Comparison of ENCODE assay signal across 8 mouse cellular contexts in genomic region chr13:90885856-90886532, GRCm38 (mm10). TPM values are rescaled to one million over a fixed set of nuclear protein-coding genes. Genes with fewer than 3 reads are reported as not detected.
DNase-seq lines count a peak whose midpoint lies in the region; ATAC-seq lines count a peak whose summit lies in the region.

No protein-coding gene starts in this region.

- no peaks in the 10 kb centered on the region; the same call in 1 of the 2 replicates for H3K9me3 ChIP-seq in limb, embryonic 11.5 days (ENCODE audit: control insufficient read depth, low read length)
- H3K9me3 ChIP-seq in midbrain, embryonic 11.5 days (ENCODE audit: control insufficient read depth, low read length) = no peaks in the 10 kb centered on the region

- peak; percentile 28; the same call in 1 of the 2 replicates for ATAC-seq in limb, embryonic 11.5 days (ENCODE audit: insufficient number of reproducible peaks, low FRiP score, low TSS enrichment, low read depth)
- ATAC-seq in midbrain, embryonic 11.5 days (ENCODE audit: low FRiP score) = peak; percentile 47

- H3K27me3 ChIP-seq in limb, embryonic 11.5 days (ENCODE audit: control insufficient read depth, insufficient read depth, low read length) = no peaks in the 10 kb centered on the region
- H3K27me3 ChIP-seq in midbrain, embryonic 11.5 days (ENCODE audit: control insufficient read depth, insufficient read depth, low read length) = no peaks in the 10 kb centered on the region

- WGBS in limb, embryonic 11.5 days = 44% methylated on average over 13 of the region's 13 CpGs
- WGBS in midbrain, embryonic 11.5 days = 57% methylated on average over 13 of the region's 13 CpGs

- H3K4me2 ChIP-seq in limb, embryonic 11.5 days (ENCODE audit: low read depth, severe bottlenecking) = peak overlapping the region; percentile 52
- peak overlapping the region; percentile 52 for H3K4me2 ChIP-seq in midbrain, embryonic 11.5 days

- H3K4me1 ChIP-seq in limb, embryonic 11.5 days (ENCODE audit: control insufficient read depth, insufficient read depth, low read length) = peaks cover 3% of the 10 kb centered on the region; the same call in 1 of the 2 replicates
- no peaks in the 10 kb centered on the region for H3K4me1 ChIP-seq in midbrain, embryonic 11.5 days (ENCODE audit: control insufficient read depth, insufficient read depth, low read length)

- no peak overlapping the region for H3K9ac ChIP-seq in limb, embryonic 11.5 days (ENCODE audit: low read length)
- no peak overlapping the region for H3K9ac ChIP-seq in midbrain, embryonic 11.5 days (ENCODE audit: low read length)

- peak; percentile 11 for DNase-seq in thymus, postnatal 14 days
- DNase-seq in thymus, postnatal 10 days (ENCODE audit: low spot score in 2 of 2) = no peak
- peak; percentile 45 to 71 for DNase-seq in heart, adult 9 months (ENCODE audit: low spot score in 2 of 2)
- no peak for DNase-seq in limb, embryonic 11.5 days (ENCODE audit: low spot score)
- no peak for DNase-seq in midbrain, embryonic 11.5 days (ENCODE audit: low spot score, missing footprints)
- no peak for DNase-seq in adrenal gland, postnatal 4 days (ENCODE audit: low spot score in 2 of 2)
- no peak for DNase-seq in layer of hippocampus, postnatal 36 days
- no peak for DNase-seq in gastrocnemius, postnatal 25 days

- H3K36me3 ChIP-seq in limb, embryonic 11.5 days (ENCODE audit: control insufficient read depth, insufficient read depth, low read length) = no peaks in the 10 kb centered on the region
- no peaks in the 10 kb centered on the region for H3K36me3 ChIP-seq in midbrain, embryonic 11.5 days (ENCODE audit: control insufficient read depth, insufficient read depth, low read length)

- no peak overlapping the region for H3K27ac ChIP-seq in limb, embryonic 11.5 days (replicated peaks; ENCODE audit: low read depth, low read length)
- H3K27ac ChIP-seq in midbrain, embryonic 11.5 days (ENCODE audit: low read depth, low read length) = no peak overlapping the region

- peak overlapping the region; percentile 28 for H3K4me3 ChIP-seq in limb, embryonic 11.5 days (ENCODE audit: low read depth, low read length)
- peak overlapping the region; percentile 31 for H3K4me3 ChIP-seq in midbrain, embryonic 11.5 days (ENCODE audit: low read depth, low read length)

RNA-seq across cellular contexts. Expression of gene Atp6ap1l, which starts 19.2 kb away (rescaled TPM):
- 0.28 TPM in 1 of 2 replicates, not detected in the other for polyA plus RNA-seq in limb, embryonic 11.5 days (2014; fragmentation: Nextera tagmentation; extraction: Ambion mirVana)
- 0.18 and 0.30 TPM in 2 replicates for polyA plus RNA-seq in midbrain, embryonic 11.5 days (2014; fragmentation: Nextera tagmentation; extraction: Ambion mirVana)
- total RNA-seq in adrenal gland, postnatal 4 days (2021) = 1 to 10 TPM in 1 of 2 experiments, under 1 TPM in 1; 0.42 to 1.3 TPM
- total RNA-seq in layer of hippocampus, postnatal 36 days (2021) = 1 to 10 TPM; 1.9 to 2.0 TPM
- not detected for total RNA-seq in gastrocnemius, postnatal 25 days (2021)

RNA-seq across cellular contexts. Expression of gene Rps23, which starts 36.8 kb away (rescaled TPM):
- polyA plus RNA-seq in limb, embryonic 11.5 days (2014; fragmentation: Nextera tagmentation; extraction: Ambion mirVana) = 287 and 289 TPM in 2 replicates
- 229 and 231 TPM in 2 replicates for polyA plus RNA-seq in midbrain, embryonic 11.5 days (2014; fragmentation: Nextera tagmentation; extraction: Ambion mirVana)
- 100 to 1,000 TPM; 608 to 650 TPM for total RNA-seq in adrenal gland, postnatal 4 days (2021)
- 100 to 1,000 TPM; 235 to 236 TPM for total RNA-seq in layer of hippocampus, postnatal 36 days (2021)
- total RNA-seq in gastrocnemius, postnatal 25 days (2021) = 100 to 1,000 TPM; 179 to 187 TPM

Comparison
In these comparisons a context has a peak if more than half of its experiments do, and no peak if none do; other contexts are left out.
1. DNase-seq: peak in thymus, postnatal 14 days (single experiment) and heart, adult 9 months (2 of 2); none in thymus, postnatal 10 days (0 of 2), limb, embryonic 11.5 days (single experiment), midbrain, embryonic 11.5 days (single experiment), adrenal gland, postnatal 4 days (0 of 2), layer of hippocampus, postnatal 36 days (0 of 2) and gastrocnemius, postnatal 25 days (single experiment).